Mouse (Mus musculus): ENCODE data around the gene Lrrc4. TPM values are rescaled to one million over a fixed set of nuclear protein-coding genes. Genes with fewer than 3 reads are reported as not detected.

The Lrrc4 gene
- polyA plus RNA-seq, 1 experiment from 2014 or later: 0.65 TPM

- no peak overlapping the region for H3K4me2 ChIP-seq (ENCODE audit: low read depth, low read length)
Observed at GRCm38 (mm10) chr6:28735116-28735515, 96.4 kb downstream of the Lrrc4 start.

DNA sequence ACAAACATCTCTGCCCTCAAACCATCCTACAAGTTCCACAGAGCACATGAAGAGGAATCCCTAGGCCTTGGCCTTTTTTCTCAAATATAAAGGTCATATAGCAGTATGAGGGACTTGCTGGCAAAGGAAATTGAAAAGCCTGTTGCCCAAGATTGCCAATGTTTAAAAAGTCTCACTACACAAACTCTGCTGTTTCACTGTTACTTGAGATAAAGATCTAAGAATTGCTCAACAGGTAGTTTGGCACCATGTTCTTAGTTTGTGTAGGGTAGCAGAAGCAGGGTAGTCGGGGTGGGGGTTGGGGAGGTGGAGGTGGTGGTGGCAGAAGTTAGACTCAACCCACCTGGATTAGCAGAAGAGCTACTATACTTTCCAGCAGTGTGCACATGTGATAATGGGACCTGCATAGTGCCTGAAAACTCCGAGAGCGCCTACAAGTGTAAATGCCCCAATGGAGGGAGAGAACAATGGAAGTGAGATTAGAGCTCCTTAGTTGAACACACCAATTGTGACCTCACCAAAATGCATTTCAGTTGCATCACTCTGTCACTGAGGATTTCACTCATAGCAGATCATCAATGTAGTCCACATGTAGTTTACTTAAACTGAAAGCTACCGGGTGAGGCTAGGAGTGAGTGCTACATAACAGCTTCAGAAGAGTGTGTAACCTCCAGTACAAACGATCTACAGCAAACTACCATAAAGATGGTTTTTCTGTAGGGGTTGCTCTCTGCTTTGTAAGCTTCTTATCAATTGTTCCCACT lies 97.5 kb downstream of the Lrrc4 start:
- ATAC-seq: peak; percentile 38; the same call in 1 of the 2 replicates
- Histone ChIP-seq H3K27me3 (replicated peaks; ENCODE audit: control insufficient read depth, insufficient read depth, low read length) (no peaks in the 10 kb centered on the region), H3K4me3 (ENCODE audit: low read length) (no peak overlapping the region), H3K4me2 (ENCODE audit: low read depth, low read length) (no peak overlapping the region), H3K9me3 (ENCODE audit: control insufficient read depth, low read length) (no peaks in the 10 kb centered on the region), H3K9ac (ENCODE audit: low read depth, low read length) (no peak overlapping the region), H3K36me3 (ENCODE audit: control insufficient read depth, insufficient read depth, low read length) (no peaks in the 10 kb centered on the region), H3K27ac (ENCODE audit: low read length) (no peak overlapping the region), H3K4me1 (ENCODE audit: control insufficient read depth, insufficient read depth, low read length) (0 out of 2 replicates have a peak, but pooled peaks cover 3% of the 10 kb centered on the region)
- 72% methylated on average over 5 of the region's 5 CpGs for WGBS

More at GRCm38 (mm10) chr6:28735116-28735515, 96.4 kb downstream of the Lrrc4 start:
- Histone ChIP-seq H3K27ac (ENCODE audit: low read length) (no peak overlapping the region), H3K36me3 (ENCODE audit: control insufficient read depth, insufficient read depth, low read length) (no peaks in the 10 kb centered on the region), H3K4me3 (ENCODE audit: low read length) (no peak overlapping the region), H3K27me3 (replicated peaks; ENCODE audit: control insufficient read depth, insufficient read depth, low read length) (no peaks in the 10 kb centered on the region), H3K9ac (ENCODE audit: low read depth, low read length) (no peak overlapping the region), H3K4me1 (ENCODE audit: control insufficient read depth, insufficient read depth, low read length) (0 out of 2 replicates have a peak, but pooled peaks cover 3% of the 10 kb centered on the region), H3K9me3 (ENCODE audit: control insufficient read depth, low read length) (no peaks in the 10 kb centered on the region)
- ATAC-seq: peak; percentile 88
- 49% methylated on average over 9 of the region's 9 CpGs for WGBS

DNA sequence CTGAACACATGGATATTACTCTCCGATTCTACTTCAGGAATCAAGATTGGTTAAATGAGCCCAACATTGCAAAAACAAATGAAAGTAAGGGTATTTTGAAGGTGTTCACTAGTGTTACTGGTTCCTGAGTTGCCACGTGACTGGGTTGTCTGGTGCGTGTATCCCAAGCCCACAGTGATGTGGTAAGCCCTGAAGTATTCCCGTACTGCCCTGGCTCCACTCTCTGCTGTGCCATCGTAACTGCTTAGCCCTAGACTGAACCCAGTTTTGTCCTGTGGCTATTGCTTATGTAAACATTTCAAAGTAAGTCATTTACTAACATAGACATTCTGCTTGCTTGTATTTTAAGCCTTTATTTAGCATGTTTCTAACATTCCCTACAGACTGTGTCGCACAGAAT lies 100.3 kb downstream of the Lrrc4 start:
- no peaks in the 10 kb centered on the region for H3K36me3 ChIP-seq (ENCODE audit: control insufficient read depth, insufficient read depth, low read length)
- no peak overlapping the region for H3K4me3 ChIP-seq (ENCODE audit: low read length)
- no peak for ATAC-seq
- no peaks in the 10 kb centered on the region for H3K27me3 ChIP-seq (replicated peaks; ENCODE audit: control insufficient read depth, insufficient read depth, low read length)
- WGBS: 71% methylated on average over 6 of the region's 6 CpGs
- no peaks in the 10 kb centered on the region for H3K9me3 ChIP-seq (ENCODE audit: control insufficient read depth, low read length)
- no peak overlapping the region for H3K9ac ChIP-seq (ENCODE audit: low read depth, low read length)
- no peak overlapping the region for H3K4me2 ChIP-seq (ENCODE audit: low read depth, low read length)
- 0 out of 2 replicates have a peak, but pooled peaks cover 3% of the 10 kb centered on the region for H3K4me1 ChIP-seq (ENCODE audit: control insufficient read depth, insufficient read depth, low read length)
- H3K27ac ChIP-seq (ENCODE audit: low read length): no peak overlapping the region

DNA sequence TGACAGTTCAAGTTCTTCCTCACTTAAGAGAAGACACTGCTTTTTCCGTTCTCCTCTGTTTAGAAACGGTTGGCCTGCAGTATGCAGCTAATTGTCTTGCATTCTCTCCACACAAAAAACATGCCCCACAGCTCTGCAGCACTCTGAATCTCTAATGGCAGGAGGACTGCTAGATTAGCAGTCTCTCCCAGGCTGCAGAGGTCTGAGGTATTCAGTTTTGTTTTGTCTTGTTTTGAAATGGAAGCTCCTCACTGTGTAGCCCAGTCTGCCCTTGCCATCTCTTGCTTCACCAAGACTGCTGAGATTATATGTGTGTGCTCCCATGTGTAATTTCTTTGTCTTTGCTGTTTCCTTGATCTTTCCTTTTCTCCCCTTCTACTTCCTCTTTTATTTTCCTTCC lies 101.9 kb downstream of the Lrrc4 start:
- no peak for ATAC-seq
- WGBS: 42% methylated on average over 2 of the region's 2 CpGs
- Histone ChIP-seq H3K4me2 (ENCODE audit: low read depth, low read length) (no peak overlapping the region), H3K27ac (ENCODE audit: low read length) (no peak overlapping the region), H3K9me3 (ENCODE audit: control insufficient read depth, low read length) (no peaks in the 10 kb centered on the region), H3K4me3 (ENCODE audit: low read length) (no peak overlapping the region), H3K4me1 (ENCODE audit: control insufficient read depth, insufficient read depth, low read length) (0 out of 2 replicates have a peak, but pooled peaks cover 3% of the 10 kb centered on the region), H3K27me3 (replicated peaks; ENCODE audit: control insufficient read depth, insufficient read depth, low read length) (no peaks in the 10 kb centered on the region), H3K9ac (ENCODE audit: low read depth, low read length) (no peak overlapping the region), H3K36me3 (ENCODE audit: control insufficient read depth, insufficient read depth, low read length) (no peaks in the 10 kb centered on the region)

GRCm38 (mm10) chr6:28729236-28729635 lies 102.3 kb downstream of the Lrrc4 start:
- no peaks in the 10 kb centered on the region for H3K9me3 ChIP-seq (ENCODE audit: control insufficient read depth, low read length)
- H3K27me3 ChIP-seq (replicated peaks; ENCODE audit: control insufficient read depth, insufficient read depth, low read length): no peaks in the 10 kb centered on the region
- WGBS: 30% methylated on average over 3 of the region's 3 CpGs
- 0 out of 2 replicates have a peak, but pooled peaks cover 3% of the 10 kb centered on the region for H3K4me1 ChIP-seq (ENCODE audit: control insufficient read depth, insufficient read depth, low read length)
- no peak overlapping the region for H3K4me3 ChIP-seq (ENCODE audit: low read length)
- no peak overlapping the region for H3K9ac ChIP-seq (ENCODE audit: low read depth, low read length)
- no peaks in the 10 kb centered on the region for H3K36me3 ChIP-seq (ENCODE audit: control insufficient read depth, insufficient read depth, low read length)
- ATAC-seq: no peak
- no peak overlapping the region for H3K4me2 ChIP-seq (ENCODE audit: low read depth, low read length)
- H3K27ac ChIP-seq (ENCODE audit: low read length): no peak overlapping the region

GRCm38 (mm10) chr6:28724776-28725175 lies 106.8 kb downstream of the Lrrc4 start:
- no peak overlapping the region for H3K27ac ChIP-seq (ENCODE audit: low read length)
- no peak overlapping the region for H3K4me2 ChIP-seq (ENCODE audit: low read depth, low read length)
- no peaks in the 10 kb centered on the region for H3K9me3 ChIP-seq (ENCODE audit: control insufficient read depth, low read length)
- WGBS: 83% methylated on average over 5 of the region's 5 CpGs
- no peaks in the 10 kb centered on the region for H3K27me3 ChIP-seq (replicated peaks; ENCODE audit: control insufficient read depth, insufficient read depth, low read length)
- ATAC-seq: no peak
- no peak overlapping the region for H3K4me3 ChIP-seq (ENCODE audit: low read length)
- no peak overlapping the region for H3K9ac ChIP-seq (ENCODE audit: low read depth, low read length)
- no peaks in the 10 kb centered on the region for H3K4me1 ChIP-seq (ENCODE audit: control insufficient read depth, insufficient read depth, low read length)
- no peaks in the 10 kb centered on the region for H3K36me3 ChIP-seq (ENCODE audit: control insufficient read depth, insufficient read depth, low read length)

- Histone ChIP-seq H3K27ac (ENCODE audit: low read length) (no peak overlapping the region), H3K9me3 (ENCODE audit: control insufficient read depth, low read length) (no peaks in the 10 kb centered on the region), H3K27me3 (replicated peaks; ENCODE audit: control insufficient read depth, insufficient read depth, low read length) (no peaks in the 10 kb centered on the region), H3K9ac (ENCODE audit: low read depth, low read length) (no peak overlapping the region), H3K4me1 (ENCODE audit: control insufficient read depth, insufficient read depth, low read length) (no peaks in the 10 kb centered on the region), H3K36me3 (ENCODE audit: control insufficient read depth, insufficient read depth, low read length) (no peaks in the 10 kb centered on the region), H3K4me2 (ENCODE audit: low read depth, low read length) (no peak overlapping the region), H3K4me3 (ENCODE audit: low read length) (no peak overlapping the region)
- ATAC-seq: no peak
- WGBS: 35% methylated on average over 2 of the region's 2 CpGs
Observed at GRCm38 (mm10) chr6:28723059-28723458, 108.5 kb downstream of the Lrrc4 start.

DNA sequence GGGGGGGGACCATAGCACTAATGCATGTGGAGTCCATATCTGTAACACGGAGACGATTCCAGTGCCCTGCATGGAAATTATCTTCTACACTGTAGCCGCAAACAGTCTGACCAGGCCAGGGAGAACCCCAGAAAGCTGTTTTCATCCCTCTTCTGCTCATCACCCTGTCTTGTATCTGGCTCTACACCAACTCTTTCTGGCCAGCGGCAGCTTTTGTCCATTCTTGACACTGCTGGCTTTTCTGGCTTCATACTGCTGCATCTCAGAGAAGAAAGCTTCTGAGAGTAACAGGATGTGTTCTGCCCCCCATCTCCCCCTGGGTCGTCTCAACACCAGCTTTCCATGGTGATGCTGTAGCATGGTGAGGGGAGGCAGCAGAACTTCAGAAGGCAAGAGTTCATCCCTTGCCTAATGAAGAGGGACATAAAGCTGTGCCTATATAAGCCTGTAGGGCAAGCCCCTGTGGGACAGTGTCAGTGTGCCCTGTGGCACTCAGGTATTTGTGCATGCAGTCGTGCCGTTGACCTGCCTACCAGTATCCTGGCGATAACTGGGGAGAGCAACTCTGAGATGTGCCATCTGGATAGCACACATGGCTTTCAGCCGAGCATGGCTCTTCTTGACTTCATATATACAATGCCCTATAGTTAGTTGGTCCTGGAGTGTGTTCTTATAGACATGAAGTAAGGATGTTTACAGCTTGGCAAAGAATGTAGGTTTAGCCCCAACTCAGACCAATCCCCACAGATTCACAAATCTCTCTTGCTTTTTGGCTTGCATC lies 111.0 kb downstream of the Lrrc4 start:
- Histone ChIP-seq H3K9ac (ENCODE audit: low read depth, low read length) (no peak overlapping the region), H3K4me2 (ENCODE audit: low read depth, low read length) (no peak overlapping the region), H3K27me3 (replicated peaks; ENCODE audit: control insufficient read depth, insufficient read depth, low read length) (no peaks in the 10 kb centered on the region), H3K4me3 (ENCODE audit: low read length) (no peak overlapping the region), H3K27ac (ENCODE audit: low read length) (no peak overlapping the region), H3K4me1 (ENCODE audit: control insufficient read depth, insufficient read depth, low read length) (0 out of 2 replicates have a peak, but pooled peaks cover 4% of the 10 kb centered on the region), H3K36me3 (ENCODE audit: control insufficient read depth, insufficient read depth, low read length) (no peaks in the 10 kb centered on the region), H3K9me3 (ENCODE audit: control insufficient read depth, low read length) (no peaks in the 10 kb centered on the region)
- WGBS: 74% methylated on average over 9 of the region's 9 CpGs
- no peak for ATAC-seq

GRCm38 (mm10) chr6:28717845-28718237 lies 113.7 kb downstream of the Lrrc4 start:
- no peaks in the 10 kb centered on the region for H3K36me3 ChIP-seq (ENCODE audit: control insufficient read depth, insufficient read depth, low read length)
- no peak; the same call in 1 of the 2 replicates for ATAC-seq
- H3K9me3 ChIP-seq (ENCODE audit: control insufficient read depth, low read length): no peaks in the 10 kb centered on the region
- H3K27me3 ChIP-seq (replicated peaks; ENCODE audit: control insufficient read depth, insufficient read depth, low read length): no peaks in the 10 kb centered on the region
- H3K27ac ChIP-seq (ENCODE audit: low read length): no peak overlapping the region
- no peak overlapping the region for H3K4me3 ChIP-seq (ENCODE audit: low read length)
- H3K9ac ChIP-seq (ENCODE audit: low read depth, low read length): no peak overlapping the region
- 0 out of 2 replicates have a peak, but pooled peaks cover 4% of the 10 kb centered on the region for H3K4me1 ChIP-seq (ENCODE audit: control insufficient read depth, insufficient read depth, low read length)
- H3K4me2 ChIP-seq (ENCODE audit: low read depth, low read length): no peak overlapping the region
- 40% methylated on average over 4 of the region's 4 CpGs for WGBS

All from intestine, embryonic 16.5 days (tissue).